Mouse (Mus musculus): ENCODE data around the gene Dop1b. TPM values are rescaled to one million over a fixed set of nuclear protein-coding genes. Genes with fewer than 3 reads are reported as not detected.
A peak's percentile ranks its signal among the peaks of the same experiment; 100 is the strongest.
"Not testable (repeated sequence)": the region's sequence is repeated elsewhere in the genome, so short reads cannot be mapped to it uniquely, and the experiment has no call there.

The Dop1b gene
- total RNA-seq, 1 experiment = 11.6 TPM

- Histone ChIP-seq H3K9me3 (ENCODE audit: control insufficient read depth, insufficient read depth, low read depth, low read length) (no peaks in the 10 kb centered on the region; the same call in 1 of the 2 replicates), H3K27ac (ENCODE audit: insufficient read depth, low read depth, low read length, poor library complexity, severe bottlenecking) (peak overlapping the region; percentile 23; the same call in 1 of the 2 replicates), H3K4me3 (ENCODE audit: insufficient read depth in 1 of 2, low read depth in 1 of 2, low read length in 2 of 2, poor library complexity in 1 of 2, severe bottlenecking in 1 of 2) (no peak overlapping the region), H3K9ac (ENCODE audit: insufficient read depth, low read depth, low read length, poor library complexity, severe bottlenecking) (no peak overlapping the region), H3K4me1 (ENCODE audit: control insufficient read depth in 2 of 2, insufficient read depth in 2 of 2, low read length in 2 of 2, poor library complexity in 1 of 2) (peaks cover 0 to 14% of the 10 kb centered on the region in 2 experiments; a peak in 2 of 4 replicates), H3K36me3 (ENCODE audit: control insufficient read depth, insufficient read depth, low read length, poor library complexity, severe bottlenecking) (peaks cover 2% of the 10 kb centered on the region; the same call in 1 of the 2 replicates)
- TF ChIP-seq ZC3H11A (IDR thresholded peaks at IDR 0.05; ENCODE audit: borderline replicate concordance, low read depth, low read length) = no peak
- TF ChIP-seq MAFK (IDR thresholded peaks at IDR 0.05; ENCODE audit: insufficient read depth, low read depth, low read length) = no peak
- TF ChIP-seq HCFC1 (IDR thresholded peaks at IDR 0.05; ENCODE audit: borderline replicate concordance, insufficient read depth, low read length) = no peak
- no peak for TF ChIP-seq ZNF384 (IDR thresholded peaks at IDR 0.05; ENCODE audit: low read depth, low read length)
- TF ChIP-seq CHD2 (IDR thresholded peaks at IDR 0.05; ENCODE audit: low read depth, low read length) = no peak
- DNase-seq (ENCODE audit: low read depth, low spot score) = no peak
- in situ Hi-C loops (cut with MboI; ENCODE audit: low sequenced_read_pairs in 2 of 2, unreplicated experiment in 2 of 2) = no loop called here
Measured at GRCm38 (mm10) chr16:93820040-93820439, 108.3 kb downstream of the Dop1b start.

GRCm38 (mm10) chr16:93821706-93822105 lies 110.0 kb downstream of the Dop1b start:
- H3K9ac ChIP-seq (ENCODE audit: insufficient read depth, low read depth, low read length, poor library complexity, severe bottlenecking) = no peak overlapping the region
- no peaks in the 10 kb centered on the region; the same call in 1 of the 2 replicates for H3K9me3 ChIP-seq (ENCODE audit: control insufficient read depth, insufficient read depth, low read depth, low read length)
- H3K4me1 ChIP-seq (ENCODE audit: control insufficient read depth in 2 of 2, insufficient read depth in 2 of 2, low read length in 2 of 2, poor library complexity in 1 of 2) = peaks cover under 1 to 12% of the 10 kb centered on the region in 2 experiments; a peak in 3 of 4 replicates
- no peak for DNase-seq (ENCODE audit: low read depth, low spot score)
- TF ChIP-seq HCFC1 (IDR thresholded peaks at IDR 0.05; ENCODE audit: borderline replicate concordance, insufficient read depth, low read length) (no peak), ZC3H11A (IDR thresholded peaks at IDR 0.05; ENCODE audit: borderline replicate concordance, low read depth, low read length) (no peak), ZNF384 (IDR thresholded peaks at IDR 0.05; ENCODE audit: low read depth, low read length) (no peak), CHD2 (IDR thresholded peaks at IDR 0.05; ENCODE audit: low read depth, low read length) (no peak), MAFK (IDR thresholded peaks at IDR 0.05; ENCODE audit: insufficient read depth, low read depth, low read length) (no peak)
- in situ Hi-C loops (cut with MboI; ENCODE audit: low sequenced_read_pairs in 2 of 2, unreplicated experiment in 2 of 2) = no loop called here
- no peak overlapping the region; a peak in 1 of 4 replicates for H3K4me3 ChIP-seq (ENCODE audit: insufficient read depth in 1 of 2, low read depth in 1 of 2, low read length in 2 of 2, poor library complexity in 1 of 2, severe bottlenecking in 1 of 2)
- H3K36me3 ChIP-seq (ENCODE audit: control insufficient read depth, insufficient read depth, low read length, poor library complexity, severe bottlenecking) = peaks cover 2% of the 10 kb centered on the region; the same call in 1 of the 2 replicates
- peak overlapping the region; percentile 41; the same call in 1 of the 2 replicates for H3K27ac ChIP-seq (ENCODE audit: insufficient read depth, low read depth, low read length, poor library complexity, severe bottlenecking)

GRCm38 (mm10) chr16:93822433-93823225 lies 110.9 kb downstream of the Dop1b start:
- H3K9me3 ChIP-seq (ENCODE audit: control insufficient read depth, insufficient read depth, low read depth, low read length); H3K9ac ChIP-seq (ENCODE audit: insufficient read depth, low read depth, low read length, poor library complexity, severe bottlenecking); DNase-seq (ENCODE audit: low read depth, low spot score); H3K4me3 ChIP-seq (ENCODE audit: insufficient read depth in 1 of 2, low read depth in 1 of 2, low read length in 2 of 2, poor library complexity in 1 of 2, severe bottlenecking in 1 of 2); in situ Hi-C loops (cut with MboI; ENCODE audit: low sequenced_read_pairs in 2 of 2, unreplicated experiment in 2 of 2); H3K27ac ChIP-seq (ENCODE audit: insufficient read depth, low read depth, low read length, poor library complexity, severe bottlenecking); H3K36me3 ChIP-seq (ENCODE audit: control insufficient read depth, insufficient read depth, low read length, poor library complexity, severe bottlenecking): not testable (repeated sequence)
- peaks cover 2 to 12% of the 10 kb centered on the region in 2 experiments; a peak in 3 of 4 replicates for H3K4me1 ChIP-seq (ENCODE audit: control insufficient read depth in 2 of 2, insufficient read depth in 2 of 2, low read length in 2 of 2, poor library complexity in 1 of 2)

DNA sequence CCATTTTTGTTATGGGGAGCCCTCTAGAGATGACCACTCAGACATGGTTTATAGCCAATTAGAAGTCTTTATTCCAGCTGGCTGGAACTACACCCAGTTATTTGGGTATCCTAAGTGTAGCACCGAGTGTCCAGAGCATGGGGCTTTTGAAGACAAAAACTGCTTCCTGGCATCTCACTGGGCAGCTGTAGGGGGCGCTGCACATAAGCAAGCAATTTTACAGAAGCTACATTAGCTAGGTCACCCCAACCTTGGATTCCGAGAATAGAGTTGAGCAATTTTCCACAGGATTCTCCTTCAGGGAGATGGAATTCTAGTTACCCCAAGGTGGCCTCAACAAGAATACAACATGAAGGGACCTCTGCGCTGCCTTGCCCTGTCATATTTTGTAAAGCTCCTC lies 113.1 kb downstream of the Dop1b start:
- no peaks in the 10 kb centered on the region; the same call in 1 of the 2 replicates for H3K9me3 ChIP-seq (ENCODE audit: control insufficient read depth, insufficient read depth, low read depth, low read length)
- H3K4me3 ChIP-seq (ENCODE audit: insufficient read depth in 1 of 2, low read depth in 1 of 2, low read length in 2 of 2, poor library complexity in 1 of 2, severe bottlenecking in 1 of 2) = no peak overlapping the region
- H3K36me3 ChIP-seq (ENCODE audit: control insufficient read depth, insufficient read depth, low read length, poor library complexity, severe bottlenecking) = peaks cover 2% of the 10 kb centered on the region; the same call in 1 of the 2 replicates
- in situ Hi-C loops (cut with MboI; ENCODE audit: low sequenced_read_pairs in 2 of 2, unreplicated experiment in 2 of 2) = no loop called here
- TF ChIP-seq ZC3H11A (IDR thresholded peaks at IDR 0.05; ENCODE audit: borderline replicate concordance, low read depth, low read length) (no peak), HCFC1 (IDR thresholded peaks at IDR 0.05; ENCODE audit: borderline replicate concordance, insufficient read depth, low read length) (no peak), ZNF384 (IDR thresholded peaks at IDR 0.05; ENCODE audit: low read depth, low read length) (no peak), MAFK (IDR thresholded peaks at IDR 0.05; ENCODE audit: insufficient read depth, low read depth, low read length) (no peak), CHD2 (IDR thresholded peaks at IDR 0.05; ENCODE audit: low read depth, low read length) (no peak)
- peak overlapping the region; percentile 80; the same call in 1 of the 2 replicates for H3K27ac ChIP-seq (ENCODE audit: insufficient read depth, low read depth, low read length, poor library complexity, severe bottlenecking)
- no peak overlapping the region for H3K9ac ChIP-seq (ENCODE audit: insufficient read depth, low read depth, low read length, poor library complexity, severe bottlenecking)
- peaks cover 2 to 6% of the 10 kb centered on the region in 2 experiments; a peak in 2 of 4 replicates for H3K4me1 ChIP-seq (ENCODE audit: control insufficient read depth in 2 of 2, insufficient read depth in 2 of 2, low read length in 2 of 2, poor library complexity in 1 of 2)
- no peak for DNase-seq (ENCODE audit: low read depth, low spot score)

Data from ES-E14 (cell line).